Mouse (Mus musculus) heart, postnatal 0 days (tissue): ENCODE data around the gene Gpha2.

Experiments
- CTCF ChIP-seq: IDR thresholded peaks from 2 replicates; pipeline ENCODE4 v1.5.1; 2016; ENCODE audit warnings: antibody characterized with exemption, control low read depth, low read depth
- EP300 ChIP-seq: IDR thresholded peaks from 2 replicates; pipeline ENCODE4 v1.6.1; 2016; ENCODE audit warnings: antibody characterized with exemption, low read depth

DNA sequence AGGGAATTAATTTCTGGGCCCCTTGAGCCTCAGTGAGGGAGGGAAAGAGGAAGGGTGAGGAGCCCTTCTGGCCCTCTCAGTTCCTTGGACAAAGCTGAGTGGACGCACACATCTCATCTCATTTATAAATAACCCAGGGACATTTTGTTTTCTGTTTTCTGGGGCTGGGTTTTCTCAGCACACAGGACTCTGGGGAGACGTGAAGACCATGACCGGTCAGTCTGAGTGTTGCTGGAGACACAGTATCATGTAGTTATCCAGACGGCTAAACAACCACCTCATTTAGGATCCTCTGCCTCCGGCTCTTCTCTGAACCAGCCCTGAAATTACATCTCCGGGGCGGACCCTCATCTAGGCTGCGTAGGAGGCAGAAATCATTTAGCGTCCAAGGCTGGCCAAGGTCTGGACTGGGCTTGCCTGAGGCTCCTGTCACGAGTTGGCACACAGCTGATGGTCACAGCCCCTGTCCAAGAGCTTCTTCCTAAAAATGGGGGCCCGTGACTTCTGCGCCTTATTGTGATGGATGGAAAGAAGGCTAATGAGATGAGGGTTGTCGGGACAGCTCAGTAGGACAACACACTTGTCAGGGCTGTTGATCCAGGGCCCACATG, 47.9 kb downstream of the Gpha2 start:
- TF ChIP-seq CTCF (no peak), EP300 (no peak)
